Mouse (Mus musculus) stomach, embryonic 14.5 days (tissue): Measurements from ENCODE around the gene Fndc8. TPM values are rescaled to one million over a fixed set of nuclear protein-coding genes. Genes with fewer than 3 reads are reported as not detected.

Experiments
- ATAC-seq: fragments of 200-750 bp; cut with Nextera tagmentation; 2 replicates; pipeline ENCODE4 v1.8.0; 2017; ENCODE audit warnings: low read depth, moderate TSS enrichment; ENCODE audit not compliant: insufficient number of reproducible peaks, insufficient read depth, low FRiP score
- H3K27ac ChIP-seq: fragments of 300-500 bp; sonication (generic); 2 replicates; pipeline ENCODE4 v1.5.1; 2014; ENCODE audit warnings: mild to moderate bottlenecking, low read length, moderate library complexity, mixed read lengths
- H3K27me3 ChIP-seq: fragments of 300-500 bp; sonication (generic); 2 replicates; pipeline ENCODE4 v1.6.1; 2014; ENCODE audit warnings: low read length, control low read depth, mixed read lengths; ENCODE audit not compliant: control insufficient read depth, insufficient read depth
- H3K36me3 ChIP-seq: fragments of 300-500 bp; sonication (generic); 2 replicates; pipeline ENCODE4 v1.6.1; 2014; ENCODE audit warnings: mild to moderate bottlenecking, control low read depth, low read length, moderate library complexity, mixed read lengths; ENCODE audit not compliant: control insufficient read depth, insufficient read depth
- H3K4me1 ChIP-seq: fragments of 300-500 bp; sonication (generic); 2 replicates; pipeline ENCODE4 v1.6.1; 2014; ENCODE audit warnings: low read length, control low read depth, mixed read lengths; ENCODE audit not compliant: control insufficient read depth, insufficient read depth
- H3K4me2 ChIP-seq: fragments of 300-500 bp; sonication (generic); replicated peaks from 2 replicates; pipeline ENCODE4 v1.6.1; 2014; ENCODE audit warnings: low read depth, low read length, control low read depth
- H3K4me3 ChIP-seq: fragments of 300-500 bp; sonication (generic); 2 replicates; pipeline ENCODE4 v1.5.1; 2014; ENCODE audit warnings: low read depth, low read length, control low read depth
- H3K9ac ChIP-seq: fragments of 300-500 bp; sonication (generic); replicated peaks from 2 replicates; pipeline ENCODE4 v1.6.1; 2014; ENCODE audit warnings: low read depth, mild to moderate bottlenecking, control low read depth, low read length, moderate library complexity, mixed read lengths
- H3K9me3 ChIP-seq: fragments of 300-500 bp; sonication (generic); 2 replicates; pipeline ENCODE4 v1.6.1; 2016; ENCODE audit warnings: low read depth, low read length, control low read depth; ENCODE audit not compliant: control insufficient read depth
- WGBS: fragments of 180-500 bp; shearing (Covaris S2); extraction: QIAGEN DNeasy Blood & Tissue Kit; methylation state at CpG from one replicate; pipeline ENCODE4 v1.1.7; 2014; 5-methylcytosine and 5-hydroxymethylcytosine counted together
- polyA plus RNA-seq: library from polyadenylated mRNA; unstranded; fragments of >200 nt; fragmentation: Nextera tagmentation; extraction: Ambion mirVana; gene quantifications from 2 replicates; pipeline ENCODE4 v1.2.1, GENCODE M21; 2014

Fndc8 gene
- polyA plus RNA-seq, 1 experiment from 2014 or later: 0.12 TPM

GRCm38 (mm10) chr11:82862638-82863037 lies 29.3 kb upstream of the Fndc8 start:
- ATAC-seq: no peak
- 0 out of 2 replicates have a peak, but pooled peaks cover 3% of the 10 kb centered on the region for H3K4me1 ChIP-seq
- H3K27ac ChIP-seq: no peak overlapping the region
- WGBS: 77% methylated on average over 9 of the region's 9 CpGs
- H3K4me2 ChIP-seq: no peak overlapping the region
- no peak overlapping the region for H3K9ac ChIP-seq
- no peak overlapping the region for H3K4me3 ChIP-seq
- no peaks in the 10 kb centered on the region for H3K27me3 ChIP-seq
- no peaks in the 10 kb centered on the region for H3K9me3 ChIP-seq
- no peaks in the 10 kb centered on the region for H3K36me3 ChIP-seq

GRCm38 (mm10) chr11:82863059-82863458 lies 28.9 kb upstream of the Fndc8 start:
- Histone ChIP-seq H3K4me2 (no peak overlapping the region), H3K4me3 (no peak overlapping the region), H3K36me3 (no peaks in the 10 kb centered on the region), H3K27ac (no peak overlapping the region), H3K9me3 (no peaks in the 10 kb centered on the region), H3K27me3 (no peaks in the 10 kb centered on the region), H3K9ac (no peak overlapping the region), H3K4me1 (0 out of 2 replicates have a peak, but pooled peaks cover 3% of the 10 kb centered on the region)
- WGBS: 84% methylated on average over 2 of the region's 2 CpGs
- ATAC-seq: no peak

- 42% methylated on average over 4 of the region's 4 CpGs for WGBS
- H3K27ac ChIP-seq: no peak overlapping the region
- no peaks in the 10 kb centered on the region for H3K9me3 ChIP-seq
- 0 out of 2 replicates have a peak, but pooled peaks cover 3% of the 10 kb centered on the region for H3K4me1 ChIP-seq
- no peaks in the 10 kb centered on the region for H3K27me3 ChIP-seq
- no peak overlapping the region for H3K4me3 ChIP-seq
- ATAC-seq: no peak
- H3K36me3 ChIP-seq: no peaks in the 10 kb centered on the region
- no peak overlapping the region for H3K9ac ChIP-seq
- H3K4me2 ChIP-seq: no peak overlapping the region
These were observed 28.4 kb upstream of the Fndc8 start for GRCm38 (mm10) chr11:82863488-82863931.

GRCm38 (mm10) chr11:82865957-82866356 lies 26.0 kb upstream of the Fndc8 start:
- no peak for ATAC-seq
- Histone ChIP-seq H3K4me2 (no peak overlapping the region), H3K36me3 (no peaks in the 10 kb centered on the region), H3K9me3 (no peaks in the 10 kb centered on the region), H3K4me3 (no peak overlapping the region), H3K4me1 (0 out of 2 replicates have a peak, but pooled peaks cover 3% of the 10 kb centered on the region), H3K9ac (no peak overlapping the region), H3K27me3 (no peaks in the 10 kb centered on the region), H3K27ac (no peak overlapping the region)
- WGBS: 86% methylated on average over 10 of the region's 10 CpGs

- Histone ChIP-seq H3K9me3 (no peaks in the 10 kb centered on the region), H3K4me3 (no peak overlapping the region), H3K4me2 (no peak overlapping the region), H3K4me1 (no peaks in the 10 kb centered on the region), H3K36me3 (no peaks in the 10 kb centered on the region), H3K27me3 (no peaks in the 10 kb centered on the region), H3K27ac (no peak overlapping the region), H3K9ac (no peak overlapping the region)
- WGBS: 33% methylated on average over 7 of the region's 7 CpGs
- ATAC-seq: no peak
These were observed 24.9 kb upstream of the Fndc8 start for GRCm38 (mm10) chr11:82866850-82867564.

GRCm38 (mm10) chr11:82867956-82868355 lies 24.0 kb upstream of the Fndc8 start:
- H3K4me1 ChIP-seq: no peaks in the 10 kb centered on the region
- no peaks in the 10 kb centered on the region for H3K9me3 ChIP-seq
- no peaks in the 10 kb centered on the region for H3K36me3 ChIP-seq
- H3K27ac ChIP-seq: no peak overlapping the region
- no peak overlapping the region for H3K4me3 ChIP-seq
- no peak overlapping the region for H3K4me2 ChIP-seq
- WGBS: 79% methylated on average over 5 of the region's 5 CpGs
- no peaks in the 10 kb centered on the region for H3K27me3 ChIP-seq
- no peak for ATAC-seq
- H3K9ac ChIP-seq: no peak overlapping the region

- H3K9ac ChIP-seq: no peak overlapping the region
- H3K36me3 ChIP-seq: no peaks in the 10 kb centered on the region
- H3K9me3 ChIP-seq: no peaks in the 10 kb centered on the region
- peak overlapping the region; percentile 72 for H3K4me2 ChIP-seq
- H3K27me3 ChIP-seq: no peaks in the 10 kb centered on the region
- ATAC-seq: no peak
- 68% methylated on average over 9 of the region's 9 CpGs for WGBS
- H3K4me1 ChIP-seq: no peaks in the 10 kb centered on the region
- peak overlapping the region; percentile 77; the same call in 1 of the 2 replicates for H3K4me3 ChIP-seq
- no peak overlapping the region for H3K27ac ChIP-seq
These were observed 22.3 kb upstream of the Fndc8 start for GRCm38 (mm10) chr11:82869506-82870172.

GRCm38 (mm10) chr11:82870173-82871030 lies 21.5 kb upstream of the Fndc8 start:
- peak overlapping the region; percentile 77 for H3K4me3 ChIP-seq
- peak overlapping the region; percentile 52; the same call in 1 of the 2 replicates for H3K27ac ChIP-seq

More at GRCm38 (mm10) chr11:82870173-82871030, 21.5 kb upstream of the Fndc8 start:
- H3K36me3 ChIP-seq: no peaks in the 10 kb centered on the region
- peak overlapping the region; percentile 72 for H3K4me2 ChIP-seq
- peak; percentile 43 for ATAC-seq
- WGBS: 3% methylated on average over 36 of the region's 36 CpGs
- no peaks in the 10 kb centered on the region for H3K27me3 ChIP-seq
- H3K4me1 ChIP-seq: no peaks in the 10 kb centered on the region
- no peaks in the 10 kb centered on the region for H3K9me3 ChIP-seq
- peak overlapping the region; percentile 61 for H3K9ac ChIP-seq
